Comparison of ENCODE assay signal across 9 mouse cellular contexts in the genomic region with DNA sequence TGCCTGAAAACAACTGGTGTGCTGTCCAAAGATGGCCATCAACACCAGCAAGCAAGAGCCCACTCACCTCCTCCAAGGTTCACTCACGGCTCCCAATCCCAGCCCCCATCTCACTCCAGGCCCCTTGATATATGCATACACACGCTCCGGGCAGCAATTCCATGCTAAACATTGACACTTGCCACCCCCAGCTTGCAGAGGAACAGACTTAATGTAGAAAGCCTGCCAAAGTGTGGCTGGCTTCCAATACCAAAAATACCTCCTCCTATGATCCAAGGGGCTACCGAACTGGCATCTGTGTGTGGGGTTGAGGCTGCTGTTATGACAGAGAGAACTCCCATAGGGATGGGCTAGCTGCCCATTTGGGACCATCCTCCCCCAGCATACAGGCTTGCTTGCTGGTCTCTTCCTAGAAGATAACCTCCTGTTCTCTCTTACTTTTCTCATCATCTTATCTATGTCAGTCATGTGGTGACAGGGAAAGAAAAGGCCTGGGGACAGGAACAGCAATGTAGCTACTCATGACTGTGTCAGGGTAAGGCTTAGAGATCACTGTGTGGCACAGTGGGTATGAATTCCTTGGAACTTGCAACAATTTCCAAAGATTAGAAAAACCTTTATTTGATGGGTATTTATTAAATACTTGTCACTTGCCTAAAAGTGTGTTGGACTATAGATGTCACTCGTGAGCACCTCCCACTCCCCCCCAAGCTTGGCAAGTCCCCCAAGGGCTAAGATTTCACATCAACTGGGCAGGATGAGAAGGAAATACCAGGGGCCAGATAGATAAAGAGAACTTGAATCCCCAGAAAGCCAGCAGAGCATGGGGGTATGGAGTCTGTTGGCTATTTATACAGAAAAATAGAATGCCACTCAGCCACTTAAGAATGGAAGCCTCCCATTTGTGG. TPM values are rescaled to one million over a fixed set of nuclear protein-coding genes. Genes with fewer than 3 reads are reported as not detected.
A peak's percentile ranks its signal among the peaks of the same experiment; 100 is the strongest.
DNase-seq lines count a peak whose midpoint lies in the region; ATAC-seq lines count a peak whose summit lies in the region.
"Had no signal": no experiment of that assay in that cellular context is flagged by ENCODE, and none has a peak within 500 bp of the region (broad histone marks: within the 10 kb centered on the region; RNA-seq: fewer than 3 reads in every experiment).

No protein-coding gene starts in this region.

- no peak for DNase-seq in heart, adult 8-10 months (ENCODE audit: low spot score)
- peak; percentile 41 to 62 for DNase-seq in kidney, postnatal 36 days
- peak; percentile 40 for DNase-seq in right cerebral cortex, postnatal 4 days
- DNase-seq in adrenal gland, postnatal 14 days = no peak

- H3K4me2 ChIP-seq in heart, embryonic 15.5 days = no peak overlapping the region
- no peak overlapping the region for H3K4me2 ChIP-seq in midbrain, embryonic 13.5 days (replicated peaks)
- H3K4me2 ChIP-seq in midbrain, embryonic 16.5 days (ENCODE audit: low read length) = no peak overlapping the region
- H3K4me2 ChIP-seq in neural tube, embryonic 15.5 days = no peak overlapping the region
- H3K4me2 ChIP-seq: limb, embryonic 15.5 days had no signal

- 42% methylated on average over 5 of the region's 5 CpGs for WGBS in heart, embryonic 15.5 days
- WGBS in midbrain, embryonic 13.5 days = 81% methylated on average over 5 of the region's 5 CpGs
- 71% methylated on average over 5 of the region's 5 CpGs for WGBS in midbrain, embryonic 16.5 days
- WGBS in neural tube, embryonic 15.5 days = 75% methylated on average over 5 of the region's 5 CpGs

- ATAC-seq in heart, embryonic 15.5 days (replicated peaks; ENCODE audit: insufficient number of reproducible peaks, insufficient read depth, low FRiP score, low read depth) = no peak; the same call in 1 of the 2 replicates
- no peak for ATAC-seq in midbrain, embryonic 13.5 days
- ATAC-seq in midbrain, embryonic 16.5 days = no peak
- ATAC-seq in neural tube, embryonic 15.5 days (ENCODE audit: low FRiP score) = no peak

- H3K4me3 ChIP-seq in heart, embryonic 15.5 days = no peak overlapping the region
- no peak overlapping the region for H3K4me3 ChIP-seq in midbrain, embryonic 13.5 days (replicated peaks)
- H3K4me3 ChIP-seq in midbrain, embryonic 16.5 days (ENCODE audit: low read depth, low read length) = no peak overlapping the region
- H3K4me3 ChIP-seq in neural tube, embryonic 15.5 days (replicated peaks) = no peak overlapping the region
- H3K4me3 ChIP-seq: limb, embryonic 15.5 days had no signal

- peak overlapping the region; percentile 73 for H3K27ac ChIP-seq in heart, embryonic 15.5 days
- 0 out of 2 replicates have a peak overlapping the region, but pooled peaks have one; percentile 35 for H3K27ac ChIP-seq in midbrain, embryonic 13.5 days
- no peak overlapping the region for H3K27ac ChIP-seq in midbrain, embryonic 16.5 days (ENCODE audit: low read length)
- H3K27ac ChIP-seq in neural tube, embryonic 15.5 days (replicated peaks) = no peak overlapping the region
- H3K27ac ChIP-seq: limb, embryonic 15.5 days had no signal

- H3K9ac ChIP-seq in heart, embryonic 15.5 days = no peak overlapping the region
- no peak overlapping the region for H3K9ac ChIP-seq in midbrain, embryonic 13.5 days (replicated peaks)
- no peak overlapping the region for H3K9ac ChIP-seq in midbrain, embryonic 16.5 days (ENCODE audit: low read depth, low read length)
- no peak overlapping the region for H3K9ac ChIP-seq in neural tube, embryonic 15.5 days (replicated peaks)
- H3K9ac ChIP-seq: limb, embryonic 15.5 days had no signal

- peaks cover 36% of the 10 kb centered on the region for H3K4me1 ChIP-seq in heart, embryonic 15.5 days (replicated peaks)
- peaks cover 20% of the 10 kb centered on the region for H3K4me1 ChIP-seq in midbrain, embryonic 13.5 days (replicated peaks)
- H3K4me1 ChIP-seq in midbrain, embryonic 16.5 days (ENCODE audit: control insufficient read depth, insufficient read depth, low read length) = peaks cover 3% of the 10 kb centered on the region; the same call in 1 of the 2 replicates
- H3K4me1 ChIP-seq in neural tube, embryonic 15.5 days = no peaks in the 10 kb centered on the region

- no peaks in the 10 kb centered on the region for H3K36me3 ChIP-seq in heart, embryonic 15.5 days
- H3K36me3 ChIP-seq in midbrain, embryonic 13.5 days = no peaks in the 10 kb centered on the region
- H3K36me3 ChIP-seq in midbrain, embryonic 16.5 days (ENCODE audit: control insufficient read depth, insufficient read depth, low read length) = no peaks in the 10 kb centered on the region
- H3K36me3 ChIP-seq in neural tube, embryonic 15.5 days = no peaks in the 10 kb centered on the region
- H3K36me3 ChIP-seq: limb, embryonic 15.5 days had no signal

- no peaks in the 10 kb centered on the region for H3K9me3 ChIP-seq in heart, embryonic 15.5 days (replicated peaks)
- H3K9me3 ChIP-seq in midbrain, embryonic 13.5 days = no peaks in the 10 kb centered on the region
- no peaks in the 10 kb centered on the region for H3K9me3 ChIP-seq in midbrain, embryonic 16.5 days (replicated peaks; ENCODE audit: control insufficient read depth, low read length, poor library complexity, severe bottlenecking)
- H3K9me3 ChIP-seq in neural tube, embryonic 15.5 days (replicated peaks) = no peaks in the 10 kb centered on the region
- H3K9me3 ChIP-seq: limb, embryonic 15.5 days had no signal

- no peaks in the 10 kb centered on the region for H3K27me3 ChIP-seq in heart, embryonic 15.5 days
- H3K27me3 ChIP-seq in midbrain, embryonic 13.5 days = peaks cover 3% of the 10 kb centered on the region; the same call in 1 of the 2 replicates
- H3K27me3 ChIP-seq in midbrain, embryonic 16.5 days (ENCODE audit: control insufficient read depth, insufficient read depth, low read depth, low read length) = no peaks in the 10 kb centered on the region
- H3K27me3 ChIP-seq in neural tube, embryonic 15.5 days (replicated peaks) = no peaks in the 10 kb centered on the region

RNA-seq across cellular contexts. Expression of a gene that starts 3.8 kb away (rescaled TPM):
- 4.6 and 6.2 TPM in 2 replicates for polyA plus RNA-seq in heart, embryonic 15.5 days (2015; fragmentation: Nextera tagmentation; extraction: Ambion mirVana)
- 10 to 100 TPM; 18.8 to 28.3 (median 25.5) TPM for total RNA-seq in heart, adult 8-10 months (2022)
- 20.4 and 23.3 TPM in 2 replicates for polyA plus RNA-seq in midbrain, embryonic 13.5 days (2015; fragmentation: Nextera tagmentation; extraction: Ambion mirVana)
- 18.1 and 22.0 TPM in 2 replicates for polyA plus RNA-seq in midbrain, embryonic 16.5 days (2015; fragmentation: Nextera tagmentation; extraction: Ambion mirVana)
- total RNA-seq in adrenal gland, postnatal 14 days (2021) = 15.2 and 17.3 TPM in 2 replicates
- 37.7 and 42.4 TPM in 2 replicates for polyA plus RNA-seq in neural tube, embryonic 15.5 days (2015; fragmentation: Nextera tagmentation; extraction: Ambion mirVana)

Comparison
In these comparisons a context has a peak if more than half of its experiments do, and no peak if none do; other contexts are left out.
1. H3K27ac ChIP-seq: peak in heart, embryonic 15.5 days (single experiment) and midbrain, embryonic 13.5 days (single experiment); none in midbrain, embryonic 16.5 days (single experiment) and neural tube, embryonic 15.5 days (single experiment).
2. DNase-seq: peak in kidney, postnatal 36 days (2 of 2) and right cerebral cortex, postnatal 4 days (single experiment); none in heart, adult 8-10 months (single experiment) and adrenal gland, postnatal 14 days (single experiment).